Mouse (Mus musculus): ENCODE measurements at regions not wholly inside any gene's neighbourhood (a gene's known extent, or its start where the extent isn't known, plus 50 kb on each side); places are given as distances from the start of the nearest gene placed in this dataset.

- DNase-seq (ENCODE audit: low spot score): no peak
Observed at GRCm38 (mm10) chr2:161470844-161471243, 362.0 kb upstream of the Chd6 start.

- peak; percentile 37 for DNase-seq (ENCODE audit: low spot score)
Observed at GRCm38 (mm10) chr2:161470025-161470424, 361.1 kb upstream of the Chd6 start.

GRCm38 (mm10) chr2:161467035-161467434, 358.2 kb upstream of the Chd6 start:
- DNase-seq (ENCODE audit: low spot score): no peak

- DNase-seq (ENCODE audit: low spot score): no peak
Observed at GRCm38 (mm10) chr2:161460600-161460999, 351.7 kb upstream of the Chd6 start.

GRCm38 (mm10) chr2:161454466-161454865, 345.6 kb upstream of the Chd6 start:
- DNase-seq (ENCODE audit: low spot score): no peak

GRCm38 (mm10) chr2:161433816-161434215, 324.9 kb upstream of the Chd6 start:
- DNase-seq (ENCODE audit: low spot score): no peak

GRCm38 (mm10) chr2:161429294-161429693, 320.4 kb upstream of the Chd6 start:
- DNase-seq (ENCODE audit: low spot score): no peak

GRCm38 (mm10) chr2:161425587-161425986, 316.7 kb upstream of the Chd6 start:
- no peak for DNase-seq (ENCODE audit: low spot score)

GRCm38 (mm10) chr2:161418062-161418461, 309.2 kb upstream of the Chd6 start:
- DNase-seq (ENCODE audit: low spot score): peak; percentile 24

- DNase-seq (ENCODE audit: low spot score): no peak
Observed at GRCm38 (mm10) chr2:161416218-161416927, 307.5 kb upstream of the Chd6 start.

GRCm38 (mm10) chr2:161408306-161408705, 299.4 kb upstream of the Chd6 start:
- DNase-seq (ENCODE audit: low spot score): no peak

- DNase-seq (ENCODE audit: low spot score): no peak
Observed at GRCm38 (mm10) chr2:161405847-161406384, 297.0 kb upstream of the Chd6 start.

GRCm38 (mm10) chr2:161398061-161398460, 289.2 kb upstream of the Chd6 start:
- DNase-seq (ENCODE audit: low spot score): no peak

GRCm38 (mm10) chr2:161390954-161391690, 282.2 kb upstream of the Chd6 start:
- no peak for DNase-seq (ENCODE audit: low spot score)

- DNase-seq (ENCODE audit: low spot score): no peak
Observed at GRCm38 (mm10) chr2:161389318-161389835, 280.5 kb upstream of the Chd6 start.

GRCm38 (mm10) chr2:161387054-161387453, 278.2 kb upstream of the Chd6 start:
- no peak for DNase-seq (ENCODE audit: low spot score)

- no peak for DNase-seq (ENCODE audit: low spot score)
Observed at GRCm38 (mm10) chr2:161382411-161382810, 273.5 kb upstream of the Chd6 start.

GRCm38 (mm10) chr2:161378313-161378712, 269.4 kb upstream of the Chd6 start:
- DNase-seq (ENCODE audit: low spot score): no peak

GRCm38 (mm10) chr2:161362325-161362724, 253.4 kb upstream of the Chd6 start:
- no peak for DNase-seq (ENCODE audit: low spot score)

GRCm38 (mm10) chr2:161349110-161349509, 240.2 kb upstream of the Chd6 start:
- DNase-seq (ENCODE audit: low spot score): no peak

GRCm38 (mm10) chr2:161344018-161344417, 235.1 kb upstream of the Chd6 start:
- no peak for DNase-seq (ENCODE audit: low spot score)

GRCm38 (mm10) chr2:161342648-161343047, 233.8 kb upstream of the Chd6 start:
- DNase-seq (ENCODE audit: low spot score): no peak

GRCm38 (mm10) chr2:161341368-161341891, 232.6 kb upstream of the Chd6 start:
- DNase-seq (ENCODE audit: low spot score): no peak

Data from left cerebral cortex, adult 11 months (tissue).